Mouse (Mus musculus) heart, adult 2 months (tissue): ENCODE data around the gene Dock2.

Experiments used
- CTCF ChIP-seq: fragments of 200-600 bp; IDR thresholded peaks from 2 replicates; pipeline ENCODE4 v1.8.1; 2022; ENCODE audit warnings: antibody characterized with exemption, mild to moderate bottlenecking, moderate library complexity
- EP300 ChIP-seq: fragments of 200-500 bp; IDR thresholded peaks from 2 replicates; pipeline ENCODE4 v1.6.1; 2011; ENCODE audit warnings: low read depth, low read length, control low read depth; ENCODE audit not compliant: insufficient read depth
- POLR2A ChIP-seq: fragments of 200-500 bp; IDR thresholded peaks from 2 replicates; pipeline ENCODE4 v1.6.1; 2011; ENCODE audit warnings: mild to moderate bottlenecking, low read depth, low read length, control low read depth; ENCODE audit not compliant: insufficient read depth

GRCm38 (mm10) chr11:34814319-34814718 lies 30.6 kb upstream of the Dock2 start:
- TF ChIP-seq CTCF = no peak
- no peak for TF ChIP-seq POLR2A
- no peak for TF ChIP-seq EP300
